In genomic region chr13:49583859-49584258, GRCm38 (mm10) we compare ENCODE assay signal across 22 mouse cellular contexts. TPM values are rescaled to one million over a fixed set of nuclear protein-coding genes. Genes with fewer than 3 reads are reported as not detected.
DNase-seq lines count a peak whose midpoint lies in the region; ATAC-seq and TF ChIP-seq lines count a peak whose summit lies in the region.
"Had no signal": no experiment of that assay in that cellular context is flagged by ENCODE, and none has a peak within 500 bp of the region (broad histone marks: within the 10 kb centered on the region; RNA-seq: fewer than 3 reads in every experiment).

No protein-coding gene starts in this region.

- peak overlapping the region; percentile 94 for H3K27ac ChIP-seq in kidney, adult 2 months (ENCODE audit: insufficient read depth, low read depth, low read length)
- H3K27ac ChIP-seq in embryonic facial prominence, embryonic 10.5 days (replicated peaks) = peak overlapping the region; percentile 52; the same call in 1 of the 2 replicates
- H3K27ac ChIP-seq in forebrain, embryonic 15.5 days (replicated peaks) = no peak overlapping the region
- H3K27ac ChIP-seq: forebrain, embryonic 13.5 days; hindbrain, embryonic 10.5 days; hindbrain, postnatal 0 days; liver, embryonic 13.5 days; lung, embryonic 15.5 days had no signal

- peaks cover 15% of the 10 kb centered on the region for H3K4me1 ChIP-seq in kidney, adult 2 months (ENCODE audit: control insufficient read depth, insufficient read depth, low read length)
- peaks cover 18% of the 10 kb centered on the region; the same call in 1 of the 2 replicates for H3K4me1 ChIP-seq in embryonic facial prominence, embryonic 10.5 days
- no peaks in the 10 kb centered on the region for H3K4me1 ChIP-seq in forebrain, embryonic 15.5 days
- H3K4me1 ChIP-seq: forebrain, embryonic 13.5 days; hindbrain, embryonic 10.5 days; liver, embryonic 13.5 days had no signal

- DNase-seq in kidney, adult 2 months = no peak
- DNase-seq in kidney, adult 18-20 months = no peak
- peak; percentile 61 for DNase-seq in 416B (ENCODE audit: low read depth)
- DNase-seq in embryonic facial prominence, embryonic 10.5 days (ENCODE audit: low spot score) = no peak
- DNase-seq in layer of hippocampus, postnatal 14 days (ENCODE audit: low spot score in 2 of 2) = no peak
- DNase-seq: adrenal gland, postnatal 36 days; cerebellum, adult 18-20 months; embryo, embryonic 11 days; liver, embryonic 13.5 days; thymus, postnatal 36 days had no signal

- H3K36me3 ChIP-seq in kidney, adult 2 months (ENCODE audit: control insufficient read depth, insufficient read depth, low read length) = no peaks in the 10 kb centered on the region
- H3K36me3 ChIP-seq in embryonic facial prominence, embryonic 10.5 days (replicated peaks) = no peaks in the 10 kb centered on the region
- H3K36me3 ChIP-seq in myocyte (ENCODE audit: control insufficient read depth, insufficient read depth) = no peaks in the 10 kb centered on the region
- no peaks in the 10 kb centered on the region for H3K36me3 ChIP-seq in forebrain, embryonic 15.5 days
- H3K36me3 ChIP-seq: hindbrain, embryonic 10.5 days; liver, embryonic 13.5 days; lung, embryonic 15.5 days had no signal

- no peaks in the 10 kb centered on the region for H3K79me2 ChIP-seq in myocyte (ENCODE audit: control insufficient read depth, insufficient read depth)

- H3K27me3 ChIP-seq in kidney, adult 2 months (replicated peaks; ENCODE audit: control insufficient read depth, insufficient read depth, low read length) = no peaks in the 10 kb centered on the region
- H3K27me3 ChIP-seq in embryonic facial prominence, embryonic 10.5 days (replicated peaks; ENCODE audit: low read depth, poor library complexity, severe bottlenecking) = no peaks in the 10 kb centered on the region
- H3K27me3 ChIP-seq in myocyte (ENCODE audit: control insufficient read depth, insufficient read depth, insufficient read length) = no peaks in the 10 kb centered on the region
- H3K27me3 ChIP-seq in forebrain, embryonic 15.5 days = no peaks in the 10 kb centered on the region
- H3K27me3 ChIP-seq: forebrain, embryonic 13.5 days; liver, embryonic 13.5 days; lung, embryonic 15.5 days had no signal

- peak overlapping the region; percentile 69 for H3K4me2 ChIP-seq in myocyte (ENCODE audit: low read depth)
- no peak overlapping the region for H3K4me2 ChIP-seq in forebrain, embryonic 15.5 days (replicated peaks)
- H3K4me2 ChIP-seq: forebrain, embryonic 13.5 days; heart, embryonic 11.5 days; liver, embryonic 13.5 days; lung, embryonic 15.5 days had no signal

- no peak overlapping the region for H3K9ac ChIP-seq in forebrain, embryonic 15.5 days (replicated peaks)
- H3K9ac ChIP-seq: forebrain, embryonic 13.5 days; liver, embryonic 13.5 days; lung, embryonic 15.5 days had no signal

- no peak for TF ChIP-seq POLR2A in kidney, adult 2 months (IDR thresholded peaks at IDR 0.05; ENCODE audit: low read depth, low read length)
- TF ChIP-seq POLR2A in myocyte (IDR thresholded peaks at IDR 0.05; ENCODE audit: insufficient read length, low read depth) = no peak

- ATAC-seq in forebrain, embryonic 15.5 days (replicated peaks) = no peak
- ATAC-seq: forebrain, embryonic 13.5 days; hindbrain, postnatal 0 days; intestine, postnatal 0 days had no signal

- no peak overlapping the region for H3K4me3 ChIP-seq in kidney, adult 2 months (ENCODE audit: insufficient read depth, low read depth, low read length)
- H3K4me3 ChIP-seq in embryonic facial prominence, embryonic 10.5 days = no peak overlapping the region
- peak overlapping the region; percentile 2 for H3K4me3 ChIP-seq in myocyte
- no peak overlapping the region for H3K4me3 ChIP-seq in forebrain, embryonic 15.5 days
- H3K4me3 ChIP-seq: erythroblast, embryonic 14.5 days; forebrain, embryonic 13.5 days; hindbrain, embryonic 10.5 days; liver, embryonic 13.5 days; lung, embryonic 15.5 days had no signal

- no peak overlapping the region for H3ac ChIP-seq in myocyte (ENCODE audit: control insufficient read depth, insufficient read length)

- no peak for TF ChIP-seq CTCF in kidney, adult 2 months (conservative IDR thresholded peaks at IDR 0.05; ENCODE audit: insufficient read depth, insufficient read length, low read depth, low read length)

- H3K9me3 ChIP-seq in embryonic facial prominence, embryonic 10.5 days = no peaks in the 10 kb centered on the region
- no peaks in the 10 kb centered on the region for H3K9me3 ChIP-seq in forebrain, embryonic 15.5 days
- H3K9me3 ChIP-seq: forebrain, embryonic 13.5 days; G1E; hindbrain, embryonic 10.5 days; liver, embryonic 13.5 days; lung, embryonic 15.5 days had no signal

TF ChIP-seq in myocyte, 11 proteins besides CTCF, POLR2A, EP300 and RAD21:
- TF ChIP-seq TCF12 (IDR thresholded peaks at IDR 0.05; ENCODE audit: insufficient read depth, poor library complexity, severe bottlenecking) (no peak), MAX (IDR thresholded peaks at IDR 0.05; ENCODE audit: low read depth) (no peak), USF1 (IDR thresholded peaks at IDR 0.05; ENCODE audit: low read depth) (no peak), TCF3 (IDR thresholded peaks at IDR 0.05; ENCODE audit: insufficient read length, low read depth) (no peak), E2F4 (IDR thresholded peaks at IDR 0.05; ENCODE audit: insufficient read depth) (no peak), MYOD1 (IDR thresholded peaks at IDR 0.05; ENCODE audit: control insufficient read depth in 1 of 3, insufficient read length in 2 of 3, low read depth in 2 of 3) (no peak), REST (IDR thresholded peaks at IDR 0.05; ENCODE audit: insufficient read depth, insufficient read length) (no peak), MYOG (IDR thresholded peaks at IDR 0.05; ENCODE audit: control insufficient read depth in 1 of 3, insufficient read depth in 1 of 3, insufficient read length in 2 of 3, low read depth in 2 of 3) (no peak), SRF (IDR thresholded peaks at IDR 0.05; ENCODE audit: control insufficient read depth, insufficient read length, low read depth) (no peak), CEBPB (IDR thresholded peaks at IDR 0.05; ENCODE audit: insufficient read depth, poor library complexity, severe bottlenecking) (no peak), POLR2AphosphoS2 (IDR thresholded peaks at IDR 0.05; ENCODE audit: insufficient read length, low read depth) (no peak)
TF ChIP-seq in myocyte: peak in this region for 0.

RNA-seq across cellular contexts. Expression of gene Omd, which starts 1.6 kb away (rescaled TPM):
- polyA plus RNA-seq in kidney, adult 2 months (2012; rRNA removed) = 0.69 and 0.70 TPM in 2 replicates
- polyA plus RNA-seq in embryonic facial prominence, embryonic 10.5 days (2016; fragmentation: Nextera tagmentation; extraction: Ambion mirVana) = 1.2 TPM in 2 replicates
- 0.14 TPM for polyA plus RNA-seq in myocyte (2012; fragmentation: generic; extraction: Trizol)
- polyA plus RNA-seq in forebrain, embryonic 15.5 days (2015; fragmentation: Nextera tagmentation; extraction: Ambion mirVana) = 0.47 and 0.66 TPM in 2 replicates
- total RNA-seq in layer of hippocampus, postnatal 14 days (2021) = under 1 TPM; 0.36 to 0.69 TPM
- polyA plus RNA-seq: erythroblast, embryonic 14.5 days; G1E; large intestine, adult 2 months had no signal

RNA-seq across cellular contexts. Expression of gene Ogn, which starts 24.0 kb away (rescaled TPM):
- 8.8 and 10.9 TPM in 2 replicates for polyA plus RNA-seq in kidney, adult 2 months (2012; rRNA removed)
- 2.0 and 3.6 TPM in 2 replicates for polyA plus RNA-seq in embryonic facial prominence, embryonic 10.5 days (2016; fragmentation: Nextera tagmentation; extraction: Ambion mirVana)
- 19.5 TPM for polyA plus RNA-seq in myocyte (2012; fragmentation: generic; extraction: Trizol)
- 7.7 and 9.5 TPM in 2 replicates for polyA plus RNA-seq in forebrain, embryonic 15.5 days (2015; fragmentation: Nextera tagmentation; extraction: Ambion mirVana)
- 1 to 10 TPM; 1.5 to 5.2 TPM for total RNA-seq in layer of hippocampus, postnatal 14 days (2021)
- polyA plus RNA-seq: erythroblast, embryonic 14.5 days; G1E had no signal

RNA-seq across cellular contexts. Expression of gene Aspn, which starts 39.6 kb away (rescaled TPM):
- 0.56 and 1.0 TPM in 2 replicates for polyA plus RNA-seq in kidney, adult 2 months (2012; rRNA removed)
- 0.12 and 0.35 TPM in 2 replicates for polyA plus RNA-seq in embryonic facial prominence, embryonic 10.5 days (2016; fragmentation: Nextera tagmentation; extraction: Ambion mirVana)
- polyA plus RNA-seq in myocyte (2012; fragmentation: generic; extraction: Trizol) = 0.37 TPM
- 0.43 and 0.53 TPM in 2 replicates for polyA plus RNA-seq in forebrain, embryonic 15.5 days (2015; fragmentation: Nextera tagmentation; extraction: Ambion mirVana)
- total RNA-seq in layer of hippocampus, postnatal 14 days (2021) = 1 to 10 TPM; 1.3 to 1.6 TPM
- total RNA-seq: G1E had no signal
- polyA plus RNA-seq: erythroblast, embryonic 14.5 days; G1E; neural tube, embryonic 11.5 days had no signal
